Mouse (Mus musculus): ENCODE measurements around the gene Hist2h2aa1. TPM values are rescaled to one million over a fixed set of nuclear protein-coding genes. Genes with fewer than 3 reads are reported as not detected.
"Not testable (repeated sequence)": the region's sequence is repeated elsewhere in the genome, so short reads cannot be mapped to it uniquely, and the experiment has no call there.

The Hist2h2aa1 gene
- polyA plus RNA-seq, 1 experiment = not detected

DNA sequence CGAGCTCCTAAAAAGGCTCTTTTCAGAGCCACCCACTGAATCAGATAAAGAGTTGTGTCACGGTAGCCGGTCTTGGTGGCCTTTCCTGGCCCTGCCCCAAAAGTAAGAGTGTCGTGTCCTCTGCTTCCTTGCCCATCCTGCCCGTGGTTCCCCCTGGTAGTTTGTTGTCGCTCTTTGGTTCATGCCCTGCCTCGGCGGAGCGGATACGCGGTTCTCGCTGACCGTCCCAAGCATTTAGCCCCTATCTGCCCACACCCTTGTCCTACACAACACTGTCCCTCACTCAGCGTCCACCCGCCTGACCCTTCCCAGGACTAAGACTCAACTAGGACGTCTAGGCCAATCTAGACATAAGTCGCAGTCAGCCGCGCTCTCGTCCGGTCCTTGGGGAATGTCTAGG, 721 bp downstream of the Hist2h2aa1 start:
- under 1% methylated on average over 11 of the region's 21 CpGs for WGBS
- Histone ChIP-seq H3K27ac (ENCODE audit: control insufficient read depth, insufficient read depth, low read depth, low read length, poor library complexity) (peak overlapping the region; percentile 81), H3K4me3 (replicated peaks; ENCODE audit: control insufficient read depth, low read depth, low read length) (peak overlapping the region; percentile 53)
- not testable (repeated sequence) for H3K4me1 ChIP-seq (ENCODE audit: control insufficient read depth, insufficient read depth, low read length)
- peak; percentile 48; the same call in 1 of the 2 replicates for TF ChIP-seq POLR2A (IDR thresholded peaks at IDR 0.05; ENCODE audit: borderline replicate concordance, control insufficient read depth, low read depth, low read length)

DNA sequence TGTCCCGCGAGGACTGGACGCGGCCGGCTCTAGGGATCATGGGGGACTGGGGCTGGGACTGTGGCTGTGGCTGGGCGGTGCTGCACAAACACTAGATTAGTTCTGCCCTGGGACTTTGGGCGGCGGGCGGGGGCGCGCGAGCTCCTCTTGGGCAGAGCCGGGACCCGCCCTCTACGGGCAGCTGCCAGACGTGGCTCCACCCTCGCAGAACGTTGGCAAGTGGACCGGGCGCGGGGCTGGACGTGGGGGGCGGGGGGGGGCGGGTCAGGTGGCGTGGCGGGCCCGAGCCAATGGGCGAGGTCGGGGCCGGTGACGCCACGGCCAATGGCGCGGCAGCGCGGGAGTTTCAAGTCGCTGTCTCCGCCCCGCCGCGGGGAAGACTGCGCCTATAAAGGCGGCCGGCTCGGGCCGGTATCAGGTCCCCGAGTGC, 1.1 kb downstream of the Hist2h2aa1 start, which contains the start of gene Hist2h3c1:
Gene Hist2h3c1, plus strand, starts transcription at position 259 of the 430 bp plus-strand sequence.
- Histone ChIP-seq H3K4me3 (replicated peaks; ENCODE audit: control insufficient read depth, low read depth, low read length) (peak within 1 kb of the TSS; percentile 60), H3K27ac (ENCODE audit: control insufficient read depth, insufficient read depth, low read depth, low read length, poor library complexity) (peak within 1 kb of the TSS; percentile 88)
- not testable (repeated sequence) for H3K4me1 ChIP-seq (ENCODE audit: control insufficient read depth, insufficient read depth, low read length)
- WGBS = 0% methylated on average over 9 of the region's 47 CpGs

DNA sequence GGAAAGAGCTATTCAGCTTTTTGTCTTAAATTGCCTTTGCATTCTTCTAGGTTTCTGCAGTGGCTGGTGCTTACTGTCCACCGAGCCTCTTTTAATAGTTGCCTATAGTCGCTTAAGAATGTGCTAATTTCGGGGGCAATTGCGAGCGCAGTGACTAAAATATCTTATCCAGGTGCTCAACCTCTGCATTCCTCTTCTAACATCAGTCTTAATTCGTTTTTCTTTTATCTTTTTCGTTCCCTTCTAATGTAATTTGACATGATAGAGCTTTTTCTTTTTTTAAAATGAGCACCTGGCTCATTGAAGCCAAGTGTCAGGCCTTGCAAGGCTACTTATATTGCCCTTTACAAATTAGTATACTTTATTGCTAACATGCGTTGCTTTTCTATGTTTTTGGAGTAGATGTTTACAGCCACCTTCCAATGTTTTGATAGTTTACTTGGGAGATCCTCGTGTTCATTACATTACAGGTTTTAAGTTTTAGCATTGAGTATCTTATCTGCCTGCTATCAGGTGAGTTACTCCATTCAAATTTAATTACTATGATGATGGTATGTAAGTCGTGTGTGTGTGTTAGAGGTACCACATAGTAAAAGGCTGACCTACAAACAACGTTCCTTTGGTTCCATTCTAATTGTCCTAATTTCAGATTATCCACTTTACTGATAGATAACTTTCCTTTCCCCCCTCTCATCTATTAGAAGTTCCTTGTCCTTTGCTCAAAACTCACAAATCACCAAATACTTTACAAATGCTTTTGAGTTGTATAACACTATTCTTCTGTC, 2.3 kb downstream of the Hist2h2aa1 start:
- H3K4me1 ChIP-seq (ENCODE audit: control insufficient read depth, insufficient read depth, low read length) = peaks cover 7% of the 10 kb centered on the region
- peak overlapping the region; percentile 60 for H3K4me3 ChIP-seq (replicated peaks; ENCODE audit: control insufficient read depth, low read depth, low read length)
- H3K27ac ChIP-seq (ENCODE audit: control insufficient read depth, insufficient read depth, low read depth, low read length, poor library complexity) = peak overlapping the region; percentile 88
- WGBS = 15% methylated on average over 11 of the region's 11 CpGs
- TF ChIP-seq POLR2A (IDR thresholded peaks at IDR 0.05; ENCODE audit: borderline replicate concordance, control insufficient read depth, low read depth, low read length) = no peak
- TF ChIP-seq CTCF (IDR thresholded peaks at IDR 0.05; ENCODE audit: control insufficient read depth, insufficient read depth, low read length) = no peak

DNA sequence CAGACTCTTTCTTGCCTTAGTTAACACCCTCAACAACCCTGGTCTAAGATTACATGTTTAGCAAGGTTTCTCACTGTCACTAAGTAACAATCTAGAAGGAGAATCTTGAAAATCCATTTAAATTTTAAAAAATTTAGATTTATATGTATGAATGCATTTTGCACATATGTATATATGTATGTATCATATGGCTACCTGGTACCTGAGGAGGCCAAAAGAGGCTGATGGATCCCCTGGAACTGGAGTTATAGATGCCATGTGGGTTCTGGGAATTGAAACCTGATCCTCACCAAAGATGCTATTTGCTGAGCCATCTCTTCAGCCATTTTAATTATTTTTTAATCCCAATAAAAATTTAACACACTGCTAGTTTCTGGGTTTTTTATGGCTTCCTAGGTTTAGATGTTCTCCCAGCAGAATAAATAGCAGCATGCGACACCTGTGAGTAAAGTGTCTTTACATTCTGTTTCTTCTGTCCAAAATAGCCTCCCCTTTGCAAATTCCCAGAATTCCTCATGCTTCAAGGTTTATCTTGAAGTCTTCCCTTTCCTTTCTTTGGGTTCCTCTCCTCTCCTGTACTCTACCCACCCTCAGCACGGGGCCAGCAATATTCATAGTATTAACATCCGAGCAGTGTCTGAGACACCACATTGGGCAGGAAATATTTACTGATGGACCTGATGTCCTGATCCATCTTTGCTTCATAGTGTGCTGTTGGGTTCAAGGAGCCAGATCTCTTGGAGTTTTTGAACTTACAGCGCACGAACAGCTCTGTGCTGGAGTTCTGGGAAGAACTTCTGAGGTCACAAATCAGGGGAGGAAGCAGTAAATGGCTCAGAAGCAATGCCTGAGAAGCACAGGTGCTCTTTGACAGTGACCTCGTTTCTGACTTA, 3.1 kb downstream of the Hist2h2aa1 start:
- Histone ChIP-seq H3K27ac (ENCODE audit: control insufficient read depth, insufficient read depth, low read depth, low read length, poor library complexity) (peak overlapping the region; percentile 69), H3K4me1 (ENCODE audit: control insufficient read depth, insufficient read depth, low read length) (peaks cover 7% of the 10 kb centered on the region), H3K4me3 (replicated peaks; ENCODE audit: control insufficient read depth, low read depth, low read length) (peak overlapping the region; percentile 50)
- 65% methylated on average over 6 of the region's 6 CpGs for WGBS
- TF ChIP-seq CTCF (IDR thresholded peaks at IDR 0.05; ENCODE audit: control insufficient read depth, insufficient read depth, low read length) (no peak), POLR2A (IDR thresholded peaks at IDR 0.05; ENCODE audit: borderline replicate concordance, control insufficient read depth, low read depth, low read length) (no peak)

DNA sequence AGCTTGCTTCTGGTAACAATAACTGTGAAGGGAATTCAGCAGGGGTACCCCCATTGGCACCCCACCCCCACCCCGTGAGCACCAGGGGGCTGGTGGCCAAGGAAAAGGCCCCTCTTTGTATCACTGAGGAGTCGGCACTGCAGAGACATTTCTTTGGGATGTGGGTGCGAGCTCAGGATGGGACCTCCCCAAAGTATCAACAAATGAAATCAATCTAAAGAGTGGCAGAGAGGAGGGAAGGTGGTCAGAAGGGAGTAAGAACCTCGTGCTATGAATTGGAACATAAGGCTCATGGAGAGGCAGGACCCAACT, 3.7 kb downstream of the Hist2h2aa1 start:
- WGBS = 86% methylated on average over 4 of the region's 4 CpGs
- no peak for TF ChIP-seq CTCF (IDR thresholded peaks at IDR 0.05; ENCODE audit: control insufficient read depth, insufficient read depth, low read length)
- no peak for TF ChIP-seq POLR2A (IDR thresholded peaks at IDR 0.05; ENCODE audit: borderline replicate concordance, control insufficient read depth, low read depth, low read length)
- Histone ChIP-seq H3K27ac (ENCODE audit: control insufficient read depth, insufficient read depth, low read depth, low read length, poor library complexity) (peak overlapping the region; percentile 69; the same call in 1 of the 2 replicates), H3K4me3 (replicated peaks; ENCODE audit: control insufficient read depth, low read depth, low read length) (peak overlapping the region; percentile 12), H3K4me1 (ENCODE audit: control insufficient read depth, insufficient read depth, low read length) (peaks cover 4% of the 10 kb centered on the region)

DNA sequence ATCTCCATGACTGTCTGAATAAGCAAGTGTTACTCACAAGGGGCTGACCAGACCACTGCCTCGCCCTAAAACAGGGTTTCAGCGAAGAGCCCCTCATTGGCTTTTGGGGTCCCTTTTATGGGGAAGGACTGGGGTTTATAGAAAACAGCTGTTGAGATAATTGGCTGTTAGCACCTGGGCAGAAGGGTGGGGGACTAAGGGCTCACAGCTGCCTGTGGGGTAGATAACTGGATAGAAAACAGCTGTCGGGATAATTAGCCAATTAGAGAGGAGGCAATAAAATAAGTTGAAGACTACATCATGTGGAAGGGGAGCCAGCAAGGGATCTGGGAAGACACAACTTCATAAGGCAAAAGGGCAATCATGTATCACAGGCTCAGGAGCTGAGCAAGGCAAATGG, 5.6 kb downstream of the Hist2h2aa1 start:
- peaks cover 3% of the 10 kb centered on the region for H3K4me1 ChIP-seq (ENCODE audit: control insufficient read depth, insufficient read depth, low read length)
- peak overlapping the region; percentile 40; the same call in 1 of the 2 replicates for H3K27ac ChIP-seq (ENCODE audit: control insufficient read depth, insufficient read depth, low read depth, low read length, poor library complexity)
- no peak overlapping the region for H3K4me3 ChIP-seq (replicated peaks; ENCODE audit: control insufficient read depth, low read depth, low read length)
- TF ChIP-seq POLR2A (IDR thresholded peaks at IDR 0.05; ENCODE audit: borderline replicate concordance, control insufficient read depth, low read depth, low read length) (no peak), CTCF (IDR thresholded peaks at IDR 0.05; ENCODE audit: control insufficient read depth, insufficient read depth, low read length) (no peak)
- 77% methylated on average over 3 of the region's 3 CpGs for WGBS

DNA sequence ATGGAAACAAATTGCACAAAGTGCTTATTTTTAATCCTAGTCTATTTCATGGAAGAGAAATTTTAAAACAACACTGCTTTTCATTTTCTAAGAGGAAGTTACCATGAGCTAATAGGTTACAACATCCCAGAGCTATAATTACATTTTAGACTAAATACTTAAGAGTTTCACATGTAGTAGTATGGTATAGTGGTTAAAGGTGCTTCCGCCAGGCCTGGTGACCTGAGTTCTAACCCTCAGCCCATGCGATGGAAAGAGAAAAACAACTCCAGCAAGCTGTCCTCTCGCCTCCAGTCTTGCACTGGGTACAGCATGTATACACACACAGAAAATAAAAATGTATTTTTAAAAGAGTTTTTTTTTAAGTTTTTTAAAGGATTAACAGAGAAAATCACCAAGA, 6.5 kb downstream of the Hist2h2aa1 start:
- 37% methylated on average over 3 of the region's 3 CpGs for WGBS
- H3K4me3 ChIP-seq (replicated peaks; ENCODE audit: control insufficient read depth, low read depth, low read length) = no peak overlapping the region

DNA sequence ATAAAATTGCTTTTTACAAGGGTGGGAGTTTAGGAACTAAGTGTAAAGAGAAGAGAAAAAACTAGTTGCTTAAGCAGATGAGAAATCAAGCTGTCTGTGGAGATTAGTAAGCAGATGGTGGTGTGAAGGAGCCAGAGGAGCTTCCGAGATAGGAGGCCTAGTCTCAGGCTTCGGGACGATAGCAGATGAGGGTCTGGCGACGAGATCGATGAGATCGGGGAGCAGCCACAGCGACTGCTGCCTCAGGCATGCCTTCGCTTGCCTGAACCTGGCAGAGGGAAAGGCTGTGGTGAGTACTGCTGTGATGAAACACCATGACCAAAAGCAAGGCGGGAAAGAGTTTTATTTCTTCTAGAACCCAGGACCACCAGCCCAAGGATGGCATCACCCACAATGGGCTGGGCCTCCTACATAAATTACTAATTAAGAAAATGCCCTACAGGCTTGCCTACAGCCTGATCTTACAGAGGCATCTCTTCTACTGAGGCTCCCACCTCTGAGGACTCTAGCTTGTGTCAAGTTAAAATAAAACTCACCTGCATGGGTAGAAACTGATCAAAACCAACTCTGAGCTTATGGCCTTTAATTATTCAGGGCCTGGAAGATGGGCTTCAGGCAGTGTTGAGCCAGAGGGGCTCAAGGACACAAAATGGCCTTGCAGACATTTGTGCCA, 9.5 kb downstream of the Hist2h2aa1 start:
- TF ChIP-seq POLR2A (IDR thresholded peaks at IDR 0.05; ENCODE audit: borderline replicate concordance, control insufficient read depth, low read depth, low read length) (no peak), CTCF (IDR thresholded peaks at IDR 0.05; ENCODE audit: control insufficient read depth, insufficient read depth, low read length) (no peak)
- WGBS = 61% methylated on average over 10 of the region's 10 CpGs
- Histone ChIP-seq H3K27ac (ENCODE audit: control insufficient read depth, insufficient read depth, low read depth, low read length, poor library complexity) (peak overlapping the region; percentile 63), H3K4me3 (replicated peaks; ENCODE audit: control insufficient read depth, low read depth, low read length) (no peak overlapping the region), H3K4me1 (ENCODE audit: control insufficient read depth, insufficient read depth, low read length) (peaks cover 1% of the 10 kb centered on the region; the same call in 1 of the 2 replicates)

More for the DNA sequence above, 6.5 kb downstream of the Hist2h2aa1 start:
- TF ChIP-seq CTCF (IDR thresholded peaks at IDR 0.05; ENCODE audit: control insufficient read depth, insufficient read depth, low read length) = no peak
- TF ChIP-seq POLR2A (IDR thresholded peaks at IDR 0.05; ENCODE audit: borderline replicate concordance, control insufficient read depth, low read depth, low read length) = no peak
- H3K27ac ChIP-seq (ENCODE audit: control insufficient read depth, insufficient read depth, low read depth, low read length, poor library complexity) = no peak overlapping the region; the same call in 1 of the 2 replicates
- H3K4me1 ChIP-seq (ENCODE audit: control insufficient read depth, insufficient read depth, low read length) = peaks cover 3% of the 10 kb centered on the region
